ENCODE assay signal across 8 mouse cellular contexts in the genomic region with DNA sequence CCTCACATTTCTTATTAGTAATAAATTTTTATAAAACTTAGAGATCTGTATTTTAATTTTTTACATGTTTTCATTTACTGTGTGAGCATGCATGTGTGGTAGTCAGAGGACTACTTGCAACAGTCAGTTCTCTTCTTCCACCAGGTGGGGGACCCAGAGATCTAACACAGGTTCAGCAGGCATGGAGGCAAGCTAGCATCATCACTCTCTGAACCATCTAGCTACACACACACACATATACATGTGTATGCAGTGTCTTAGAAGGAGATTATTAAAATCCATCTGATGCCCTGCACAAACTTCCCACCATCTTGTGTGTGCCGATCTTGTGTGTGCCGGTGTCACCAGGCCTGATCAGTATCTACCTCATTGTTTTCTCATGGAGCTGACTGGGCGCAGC. TPM values are rescaled to one million over a fixed set of nuclear protein-coding genes. Genes with fewer than 3 reads are reported as not detected.
DNase-seq lines count a peak whose midpoint lies in the region; ATAC-seq and TF ChIP-seq lines count a peak whose summit lies in the region.
"Had no signal": no experiment of that assay in that cellular context is flagged by ENCODE, and none has a peak within 500 bp of the region (broad histone marks: within the 10 kb centered on the region; RNA-seq: fewer than 3 reads in every experiment).

No protein-coding gene starts in this region.

- TF ChIP-seq POLR2A in ES-Bruce4 (IDR thresholded peaks at IDR 0.05; ENCODE audit: insufficient read depth, low read length) = no peak
- no peak for TF ChIP-seq POLR2A in limb, embryonic 14.5 days (IDR thresholded peaks at IDR 0.05; ENCODE audit: borderline replicate concordance, extremely low read depth, insufficient read depth, insufficient read length)

- no peak overlapping the region for H3K4me3 ChIP-seq in ES-Bruce4 (ENCODE audit: low read depth, low read length)
- H3K4me3 ChIP-seq in limb, embryonic 14.5 days (replicated peaks; ENCODE audit: low read length) = no peak overlapping the region
- H3K4me3 ChIP-seq in neural tube, embryonic 13.5 days = no peak overlapping the region
- H3K4me3 ChIP-seq: heart, embryonic 15.5 days had no signal

- ATAC-seq in limb, embryonic 14.5 days (ENCODE audit: low FRiP score, low read depth) = peak; percentile 55; the same call in 1 of the 2 replicates
- peak; percentile 82 for ATAC-seq in neural tube, embryonic 13.5 days (ENCODE audit: low read depth)

- WGBS in limb, embryonic 14.5 days = 65% methylated on average over 3 of the region's 3 CpGs
- 84% methylated on average over 3 of the region's 3 CpGs for WGBS in neural tube, embryonic 13.5 days

- H3K27me3 ChIP-seq in ES-Bruce4 (ENCODE audit: control insufficient read depth, insufficient read depth, low read length, poor library complexity, severe bottlenecking) = no peaks in the 10 kb centered on the region
- no peaks in the 10 kb centered on the region for H3K27me3 ChIP-seq in limb, embryonic 14.5 days (ENCODE audit: control insufficient read depth, insufficient read depth, low read length)
- H3K27me3 ChIP-seq in neural tube, embryonic 13.5 days = 0 out of 2 replicates have a peak, but pooled peaks cover 3% of the 10 kb centered on the region
- H3K27me3 ChIP-seq: heart, embryonic 15.5 days had no signal

- H3K27ac ChIP-seq in ES-Bruce4 (ENCODE audit: insufficient read depth, low read length) = no peak overlapping the region
- no peak overlapping the region for H3K27ac ChIP-seq in limb, embryonic 14.5 days (replicated peaks; ENCODE audit: low read depth, low read length)
- no peak overlapping the region for H3K27ac ChIP-seq in neural tube, embryonic 13.5 days (replicated peaks)
- H3K27ac ChIP-seq: heart, embryonic 15.5 days had no signal

- H3K36me3 ChIP-seq in ES-Bruce4 (ENCODE audit: control insufficient read depth, insufficient read depth, low read length, poor library complexity, severe bottlenecking) = no peaks in the 10 kb centered on the region
- no peaks in the 10 kb centered on the region for H3K36me3 ChIP-seq in limb, embryonic 14.5 days (ENCODE audit: control insufficient read depth, insufficient read depth, low read length)
- H3K36me3 ChIP-seq in neural tube, embryonic 13.5 days = no peaks in the 10 kb centered on the region
- H3K36me3 ChIP-seq: heart, embryonic 15.5 days had no signal

- H3K4me2 ChIP-seq in limb, embryonic 14.5 days (replicated peaks; ENCODE audit: low read depth, low read length, severe bottlenecking) = no peak overlapping the region
- H3K4me2 ChIP-seq in neural tube, embryonic 13.5 days = no peak overlapping the region
- H3K4me2 ChIP-seq: heart, embryonic 15.5 days had no signal

- H3K9ac ChIP-seq in ES-Bruce4 (ENCODE audit: low read depth, poor library complexity, severe bottlenecking) = no peak overlapping the region
- no peak overlapping the region for H3K9ac ChIP-seq in limb, embryonic 14.5 days (ENCODE audit: low read depth, low read length, severe bottlenecking)
- H3K9ac ChIP-seq in neural tube, embryonic 13.5 days = no peak overlapping the region; the same call in 1 of the 2 replicates
- H3K9ac ChIP-seq: heart, embryonic 15.5 days had no signal

- H3K9me3 ChIP-seq in ES-Bruce4 (replicated peaks; ENCODE audit: control insufficient read depth, insufficient read depth, low read length, poor library complexity, severe bottlenecking) = no peaks in the 10 kb centered on the region
- no peaks in the 10 kb centered on the region for H3K9me3 ChIP-seq in limb, embryonic 14.5 days (ENCODE audit: control insufficient read depth, low read length)
- H3K9me3 ChIP-seq in neural tube, embryonic 13.5 days = no peaks in the 10 kb centered on the region
- H3K9me3 ChIP-seq: heart, embryonic 15.5 days had no signal

- DNase-seq in 416B (ENCODE audit: low read depth) = peak; percentile 72
- peak; percentile 44 for DNase-seq in cerebellum, adult 9-10 months
- DNase-seq in frontal cortex, postnatal 25 days (ENCODE audit: low spot score in 2 of 2) = peak; percentile 36 to 60
- DNase-seq in kidney, adult 8-10 months = peak; percentile 19 to 41
- no peak for DNase-seq in limb, embryonic 14.5 days (ENCODE audit: low spot score)

- H3K4me1 ChIP-seq in ES-Bruce4 (ENCODE audit: control insufficient read depth, insufficient read depth, low read length) = no peaks in the 10 kb centered on the region
- H3K4me1 ChIP-seq in limb, embryonic 14.5 days (ENCODE audit: control insufficient read depth, insufficient read depth, low read length) = no peaks in the 10 kb centered on the region
- peaks cover 7% of the 10 kb centered on the region for H3K4me1 ChIP-seq in neural tube, embryonic 13.5 days (replicated peaks)
- H3K4me1 ChIP-seq: heart, embryonic 15.5 days had no signal

- peak; percentile 60 for TF ChIP-seq CTCF in ES-Bruce4 (IDR thresholded peaks at IDR 0.05; ENCODE audit: low read depth, low read length)

- no peak for TF ChIP-seq EP300 in ES-Bruce4 (IDR thresholded peaks at IDR 0.05; ENCODE audit: insufficient read depth, low read depth, low read length)

RNA-seq across cellular contexts. Expression of a gene that starts 15.0 kb away (rescaled TPM):
- not detected in 2 replicates for polyA plus RNA-seq in ES-Bruce4 (2011; ENCODE audit: insufficient read depth, insufficient read length, low read depth, missing spikeins)
- not detected in 2 replicates for polyA plus RNA-seq in limb, embryonic 14.5 days (2012; rRNA removed)
- polyA plus RNA-seq in limb, embryonic 14.5 days (2014; fragmentation: Nextera tagmentation; extraction: Ambion mirVana) = not detected in 2 replicates
- not detected in 2 replicates for polyA plus RNA-seq in neural tube, embryonic 13.5 days (2015; fragmentation: Nextera tagmentation; extraction: Ambion mirVana)
- polyA plus RNA-seq: heart, embryonic 15.5 days had no signal

RNA-seq across cellular contexts. Expression of a gene that starts 24.4 kb away (rescaled TPM):
- polyA plus RNA-seq in ES-Bruce4 (2011; ENCODE audit: insufficient read depth, insufficient read length, low read depth, missing spikeins) = not detected in 2 replicates
- not detected in 2 replicates for polyA plus RNA-seq in limb, embryonic 14.5 days (2012; rRNA removed)
- not detected in 2 replicates for polyA plus RNA-seq in limb, embryonic 14.5 days (2014; fragmentation: Nextera tagmentation; extraction: Ambion mirVana)
- polyA plus RNA-seq in neural tube, embryonic 13.5 days (2015; fragmentation: Nextera tagmentation; extraction: Ambion mirVana) = not detected in 2 replicates
- polyA plus RNA-seq: heart, embryonic 15.5 days had no signal

RNA-seq across cellular contexts. Expression of a gene that starts 39.0 kb away (rescaled TPM):
- not detected in 2 replicates for polyA plus RNA-seq in ES-Bruce4 (2011; ENCODE audit: insufficient read depth, insufficient read length, low read depth, missing spikeins)
- not detected in 2 replicates for polyA plus RNA-seq in limb, embryonic 14.5 days (2012; rRNA removed)
- not detected in 2 replicates for polyA plus RNA-seq in limb, embryonic 14.5 days (2014; fragmentation: Nextera tagmentation; extraction: Ambion mirVana)
- polyA plus RNA-seq in neural tube, embryonic 13.5 days (2015; fragmentation: Nextera tagmentation; extraction: Ambion mirVana) = not detected in 2 replicates
- polyA plus RNA-seq: heart, embryonic 15.5 days had no signal
